Mouse (Mus musculus) neutrophil, adult 5-6 weeks (primary cell): ENCODE results near the gene Ugt1a7c. TPM values are rescaled to one million over a fixed set of nuclear protein-coding genes. Genes with fewer than 3 reads are reported as not detected.
A peak's percentile ranks its signal among the peaks of the same experiment; 100 is the strongest.
"Not testable (repeated sequence)": the region's sequence is repeated elsewhere in the genome, so short reads cannot be mapped to it uniquely, and the experiment has no call there.

ENCODE experiments used
- ATAC-seq: fragments of 151-379, 151-347 bp; 2 replicates; pipeline ENCODE4 v1.8.0; 2017; ENCODE audit warnings: mild to moderate bottlenecking, moderate TSS enrichment; ENCODE audit not compliant: insufficient number of reproducible peaks, poor library complexity, low FRiP score, severe bottlenecking; ENCODE audit errors: extremely low read depth
- total RNA-seq: library from RNA; stranded (forward); fragments of 200-1000 nt; gene quantifications from 2 replicates; pipeline ENCODE4 v1.2.3, GENCODE M21; 2017

The Ugt1a7c gene
- total RNA-seq = 123 TPM in 2 replicates

DNA sequence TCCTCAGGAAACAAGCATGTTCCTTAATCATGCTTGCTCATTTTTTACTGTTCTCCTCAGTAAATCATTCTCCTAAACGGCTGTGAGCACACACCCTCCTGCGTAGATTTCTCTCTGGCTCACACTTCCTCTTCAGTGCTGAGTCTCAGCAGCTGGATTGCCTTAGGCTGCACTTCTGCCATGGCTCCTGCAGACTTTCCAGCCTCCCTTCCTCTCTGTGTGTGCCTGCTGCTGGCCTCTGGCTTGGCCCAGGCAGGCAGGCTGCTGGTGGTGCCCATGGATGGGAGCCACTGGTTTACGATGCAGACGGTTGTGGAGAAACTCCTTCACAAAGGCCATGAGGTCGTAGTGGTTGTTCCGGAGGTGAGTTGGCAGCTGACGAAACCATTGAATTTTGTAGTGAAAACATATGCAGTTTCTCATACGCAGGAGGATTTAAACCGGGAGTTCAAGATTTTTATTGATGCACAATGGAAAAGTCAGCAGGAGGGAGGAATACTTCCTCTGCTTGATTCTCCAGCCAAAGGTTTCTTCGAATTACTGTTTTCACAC, at the start of gene Ugt1a7c:
TSS of gene Ugt1a7c (plus strand) at position 122 of the 552 bp plus-strand sequence.
- ATAC-seq = peak; percentile 52; the same call in 1 of the 2 replicates

DNA sequence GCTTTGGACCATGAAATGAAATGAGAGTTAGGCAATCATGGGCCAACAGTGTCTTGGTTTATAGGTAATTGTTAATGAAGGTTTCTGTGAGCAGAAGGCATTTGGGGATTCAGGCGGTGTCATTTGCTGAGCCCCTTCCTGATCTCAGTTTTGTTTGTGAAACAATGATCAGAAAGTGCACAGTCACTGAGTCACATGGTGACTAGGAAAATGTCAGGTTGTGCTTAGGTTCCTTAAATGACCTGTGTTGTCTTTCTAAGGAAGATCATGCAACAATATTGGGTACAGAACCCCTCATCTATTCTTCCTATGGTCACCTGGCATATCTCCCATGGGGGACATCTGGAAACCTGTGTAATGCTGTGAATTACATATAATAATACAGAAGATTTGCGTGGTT, 47.5 kb upstream of the Ugt1a7c start:
- peak; percentile 53 for ATAC-seq

DNA sequence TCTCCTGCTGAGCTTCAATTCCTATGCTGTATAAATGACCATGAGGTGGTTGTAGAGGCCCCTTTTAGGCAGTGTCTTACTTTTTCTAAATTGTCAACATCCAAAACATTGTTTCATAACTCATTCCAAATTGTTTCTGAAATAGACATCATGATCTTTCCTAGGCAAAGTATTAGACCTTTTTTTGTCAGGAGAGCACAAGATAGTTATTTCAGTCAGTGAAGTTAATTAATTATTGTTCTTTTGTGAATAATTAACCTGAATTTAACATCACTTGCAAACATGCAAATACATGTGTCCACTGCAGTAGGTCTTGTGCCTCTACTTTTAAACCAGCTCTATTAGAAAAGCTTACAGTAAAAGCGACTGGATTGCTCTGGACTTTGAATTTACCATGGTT, 39.8 kb upstream of the Ugt1a7c start, which contains the start of gene Ugt1a10:
TSS of gene Ugt1a10 (plus strand) at position 301 of the 400 bp plus-strand sequence.
- no peak for ATAC-seq

DNA sequence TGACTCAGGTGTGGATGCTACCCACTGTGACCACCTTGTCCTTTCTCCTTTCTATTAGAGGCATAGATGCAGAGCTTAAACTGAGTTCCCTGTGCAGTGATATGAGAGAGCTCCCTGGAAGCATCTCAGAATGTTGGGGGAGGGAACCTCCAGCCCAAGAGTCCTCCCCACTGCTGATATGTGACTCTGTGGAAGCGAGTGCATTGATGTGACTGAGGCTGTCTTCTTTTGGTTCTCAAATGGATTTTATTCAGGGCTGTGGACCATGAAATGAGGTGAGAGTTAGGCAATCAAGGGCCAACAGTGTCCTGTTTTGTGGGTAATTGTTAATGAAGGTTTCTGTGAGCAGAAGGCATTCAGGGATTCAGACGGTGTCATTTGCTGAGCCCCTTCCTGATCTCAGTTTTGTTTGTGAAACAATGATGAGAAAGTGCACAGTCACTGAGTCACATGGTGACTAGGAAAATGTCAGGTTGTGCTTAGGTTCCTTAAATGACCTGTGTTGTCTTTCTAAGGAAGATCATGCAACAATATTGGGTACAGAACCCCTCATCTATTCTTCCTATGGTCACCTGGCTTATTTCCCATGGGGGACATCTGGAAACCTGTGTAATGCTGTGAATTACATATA, 28.3 kb upstream of the Ugt1a7c start:
- peak; percentile 77 for ATAC-seq

DNA sequence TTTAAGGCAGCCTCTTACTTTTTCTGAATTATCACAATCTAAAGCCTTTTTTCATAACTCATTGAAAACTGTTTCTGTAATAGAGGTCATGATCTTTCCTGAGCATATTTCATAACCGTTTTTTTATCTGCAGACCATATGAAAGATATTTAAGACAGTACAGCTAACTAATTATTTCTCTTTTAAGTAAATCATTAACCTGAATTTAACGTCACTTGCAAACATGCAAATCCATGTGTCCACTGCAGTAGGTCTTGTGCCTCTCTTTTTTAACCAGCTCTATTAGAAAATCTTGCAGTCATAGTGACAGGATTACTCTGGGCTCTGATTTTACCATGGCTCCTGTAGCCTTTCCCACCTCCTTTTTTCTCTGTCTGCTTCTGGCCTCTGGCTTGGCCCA, 24.4 kb upstream of the Ugt1a7c start, which contains the start of gene Ugt1a9:
TSS of gene Ugt1a9 (plus strand) at position 306 of the 400 bp plus-strand sequence.
- no peak for ATAC-seq

DNA sequence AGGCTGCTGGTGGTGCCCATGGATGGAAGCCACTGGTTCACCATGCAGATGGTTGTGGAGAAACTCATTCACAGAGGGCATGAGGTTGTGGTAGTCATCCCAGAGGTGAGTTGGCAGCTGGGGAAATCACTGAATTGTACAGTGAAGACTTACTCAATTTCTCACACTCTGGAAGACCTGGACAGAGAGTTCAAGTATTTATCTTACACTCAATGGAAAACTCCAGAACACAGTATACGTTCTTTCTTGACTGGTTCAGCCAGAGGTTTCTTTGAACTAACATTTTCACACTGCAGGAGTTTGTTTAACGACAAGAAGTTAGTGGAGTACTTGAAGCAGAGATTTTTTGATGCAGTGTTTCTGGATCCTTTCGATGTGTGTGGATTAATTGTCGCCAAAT, 24.0 kb upstream of the Ugt1a7c start:
- ATAC-seq = no peak

DNA sequence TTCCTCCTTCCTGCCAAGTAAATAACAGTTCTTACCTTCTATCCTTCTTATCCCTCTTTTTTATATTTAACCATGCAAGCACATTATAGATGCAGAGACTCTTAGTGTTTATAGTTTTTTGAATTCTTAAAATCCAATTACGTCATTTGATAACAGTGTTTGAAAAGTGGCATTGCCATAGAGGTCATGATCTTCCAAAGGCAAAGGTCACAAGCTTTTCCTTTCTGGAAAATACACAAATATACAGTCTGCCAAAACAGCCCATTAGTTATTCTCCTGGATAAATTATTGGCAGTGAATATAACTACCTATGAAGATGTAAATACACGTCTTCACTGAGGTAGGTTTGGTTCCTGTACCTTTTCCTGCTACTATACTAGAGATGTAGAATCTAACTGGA, 20.4 kb upstream of the Ugt1a7c start:
- no peak for ATAC-seq

DNA sequence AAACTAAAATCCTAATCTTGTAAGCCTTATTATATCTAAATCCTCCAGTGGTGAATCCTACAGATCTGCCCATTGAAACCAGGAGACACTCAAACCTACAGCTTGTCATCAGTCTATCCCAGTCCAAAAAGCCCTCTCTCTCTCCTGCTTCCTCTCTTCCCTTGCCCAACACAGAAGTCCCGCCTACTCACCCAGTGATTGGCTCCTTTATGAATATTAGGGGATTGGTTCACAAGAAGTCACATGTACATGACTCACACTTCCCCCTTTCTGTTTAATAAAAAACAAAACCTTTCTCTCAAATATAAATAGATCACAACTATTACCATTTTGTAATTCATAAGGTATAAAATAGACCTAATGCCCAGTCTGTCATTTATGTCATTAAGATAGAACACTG, 17.7 kb upstream of the Ugt1a7c start:
- ATAC-seq = no peak

DNA sequence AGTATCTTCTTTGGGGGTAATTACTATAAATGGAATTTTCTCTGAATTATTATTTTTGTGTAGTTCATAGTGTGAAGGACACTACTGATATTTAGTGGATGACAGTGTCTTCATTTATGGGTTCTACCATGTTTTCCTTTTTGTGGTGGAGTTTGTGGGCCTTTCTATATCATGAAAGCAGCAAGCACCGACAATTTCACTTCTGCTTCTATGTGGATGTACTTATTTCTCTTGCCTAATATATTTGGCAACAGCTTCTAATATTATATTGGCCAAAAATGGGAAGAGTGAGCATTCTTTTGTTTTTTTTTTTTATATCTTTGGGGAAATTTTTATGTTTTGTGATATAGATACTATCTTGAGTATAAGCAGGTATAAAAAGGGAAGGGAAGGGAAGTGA, 13.2 kb upstream of the Ugt1a7c start:
- no peak for ATAC-seq

DNA sequence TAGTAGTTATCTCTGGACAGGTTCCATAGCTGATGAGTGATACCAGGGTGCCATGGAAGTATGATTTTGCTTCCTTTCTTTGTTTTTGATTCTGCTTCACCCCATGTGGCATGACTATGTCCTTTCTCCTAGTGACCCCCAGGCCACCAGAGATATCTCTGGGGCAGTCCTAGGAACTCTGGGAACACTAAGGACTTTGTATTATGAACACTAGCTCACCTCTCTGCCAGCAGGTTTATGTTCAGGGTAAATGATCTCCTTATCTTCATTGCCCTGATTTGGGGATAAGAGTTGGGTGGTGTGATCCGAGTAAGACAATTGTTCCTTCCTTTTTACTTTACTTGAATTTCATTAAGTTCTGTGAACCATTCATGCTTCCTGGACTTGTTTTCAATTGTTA, 8.7 kb upstream of the Ugt1a7c start:
- no peak for ATAC-seq

DNA sequence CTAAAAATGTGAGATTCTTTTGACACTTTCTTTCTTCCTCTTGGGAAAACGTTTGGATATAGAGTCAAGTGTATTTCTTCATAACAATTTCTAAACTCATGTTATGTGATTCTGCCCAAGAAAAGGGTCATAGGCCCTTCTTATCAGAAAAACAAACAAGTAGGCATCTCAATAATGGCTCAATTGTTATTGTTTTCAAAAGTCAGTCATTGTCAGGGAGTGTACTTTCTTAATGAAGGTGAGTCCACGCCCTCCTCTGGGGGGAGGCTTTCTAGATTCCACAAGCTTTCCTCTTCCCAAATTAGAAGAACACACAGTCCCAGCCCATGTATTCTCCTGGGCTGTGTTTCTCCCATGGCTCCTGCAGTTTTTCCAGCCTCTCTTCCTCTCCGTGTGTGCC, 7.3 kb upstream of the Ugt1a7c start, which contains the start of gene Ugt1a8:
TSS of gene Ugt1a8 (plus strand) at position 301 of the 400 bp plus-strand sequence.
- no peak for ATAC-seq

DNA sequence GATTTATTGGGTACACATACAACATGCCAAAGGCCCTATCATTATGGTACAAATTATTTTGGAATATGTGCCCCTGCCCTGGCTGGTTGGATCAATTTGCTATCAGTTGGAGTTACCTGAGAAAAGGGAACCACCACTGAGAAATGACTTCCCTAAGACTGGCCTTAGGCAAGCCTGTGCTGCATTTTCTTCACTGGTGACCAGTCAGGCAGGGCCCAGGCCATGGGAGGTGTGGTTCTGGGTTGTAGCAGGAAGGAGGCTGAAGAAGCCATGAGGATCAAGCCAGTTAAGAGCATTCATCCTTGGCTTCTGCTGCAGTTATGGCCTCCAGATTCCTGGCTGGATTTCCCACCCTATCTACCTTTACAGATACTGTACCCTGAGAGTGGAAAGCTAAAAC, 2.5 kb upstream of the Ugt1a7c start:
- ATAC-seq = peak; percentile 73

DNA sequence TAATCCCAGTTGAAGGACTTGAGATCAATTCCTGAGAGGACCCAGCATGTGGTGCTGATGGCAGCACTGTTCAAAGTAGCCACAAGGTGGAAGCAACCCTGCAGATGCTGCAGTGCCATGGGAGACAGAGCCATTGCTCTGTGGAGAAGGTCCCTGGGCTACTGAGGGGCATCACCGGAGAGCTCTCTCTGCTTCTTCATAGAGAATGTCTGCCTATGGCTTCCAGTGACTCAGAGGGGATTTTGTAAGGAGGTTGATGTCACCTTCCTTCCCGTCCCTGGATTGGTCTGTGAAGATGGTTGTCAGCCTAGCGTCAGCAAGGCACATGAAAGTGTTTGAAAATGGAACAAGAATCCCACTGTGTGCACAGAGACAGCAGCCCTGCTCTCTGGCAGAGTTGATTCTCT, 589 bp upstream of the Ugt1a7c start:
- peak; percentile 61 for ATAC-seq

DNA sequence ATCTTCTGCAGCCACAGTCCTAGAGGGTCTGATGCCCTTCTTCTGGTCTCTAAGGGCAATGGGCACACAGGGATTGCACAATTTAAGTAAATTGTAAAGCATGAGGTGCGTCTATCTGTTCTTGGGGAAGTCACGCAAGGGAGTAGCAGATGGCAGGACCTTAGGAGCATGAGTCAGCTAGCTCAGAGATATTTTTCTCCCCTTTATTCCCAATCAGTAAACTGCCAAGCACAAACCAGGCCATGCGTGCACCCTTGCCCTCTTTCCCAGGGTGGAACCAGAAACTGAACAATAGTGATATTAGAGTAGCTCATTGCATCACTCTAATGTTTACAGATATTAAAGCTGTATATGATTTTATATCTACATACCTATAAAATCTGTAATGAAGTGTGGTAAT, 3.7 kb downstream of the Ugt1a7c start:
- ATAC-seq = not testable (repeated sequence)

DNA sequence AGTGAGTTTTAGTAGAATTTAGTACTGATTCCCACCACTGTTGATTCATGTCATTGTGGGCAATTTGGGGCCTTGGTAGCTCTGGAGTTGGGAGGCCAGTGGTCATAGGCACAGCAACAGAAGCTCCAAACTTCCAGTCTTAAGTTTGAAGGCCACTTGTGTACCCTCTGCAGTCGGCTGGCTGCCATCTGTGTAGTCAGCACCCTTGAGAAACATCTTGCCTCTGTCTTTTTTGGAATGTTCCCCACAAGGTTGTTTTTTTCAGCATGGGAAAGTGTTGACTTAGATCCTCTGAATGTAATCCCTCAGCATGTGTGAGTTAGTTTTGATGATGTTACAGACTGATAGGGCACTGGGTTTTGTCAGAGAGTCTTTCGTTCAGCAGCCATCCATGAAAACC, 4.8 kb downstream of the Ugt1a7c start:
- ATAC-seq = not testable (repeated sequence)

DNA sequence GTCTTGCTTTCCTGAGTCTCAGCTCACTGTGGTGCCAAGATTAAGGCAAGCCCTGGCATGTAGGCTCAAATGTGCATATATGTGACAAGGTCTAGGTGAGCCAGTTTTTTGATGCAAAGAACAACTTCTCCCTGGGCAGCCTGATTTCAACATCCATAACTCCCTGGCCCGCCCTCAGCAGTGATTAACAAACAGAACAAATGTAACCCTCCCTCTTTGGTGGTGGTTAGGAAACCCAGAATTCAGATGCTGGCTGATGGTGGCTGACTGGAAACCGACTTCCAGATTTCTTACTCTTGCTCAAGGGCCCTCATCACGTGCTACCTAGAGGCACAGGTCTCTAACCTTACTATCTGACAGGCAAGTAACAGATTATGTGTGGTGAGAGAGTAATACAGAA, 8.2 kb downstream of the Ugt1a7c start, which contains the start of gene Ugt1a6b:
TSS of gene Ugt1a6b (plus strand) at position 234 of the 400 bp plus-strand sequence.
- peak; percentile 87 for ATAC-seq

DNA sequence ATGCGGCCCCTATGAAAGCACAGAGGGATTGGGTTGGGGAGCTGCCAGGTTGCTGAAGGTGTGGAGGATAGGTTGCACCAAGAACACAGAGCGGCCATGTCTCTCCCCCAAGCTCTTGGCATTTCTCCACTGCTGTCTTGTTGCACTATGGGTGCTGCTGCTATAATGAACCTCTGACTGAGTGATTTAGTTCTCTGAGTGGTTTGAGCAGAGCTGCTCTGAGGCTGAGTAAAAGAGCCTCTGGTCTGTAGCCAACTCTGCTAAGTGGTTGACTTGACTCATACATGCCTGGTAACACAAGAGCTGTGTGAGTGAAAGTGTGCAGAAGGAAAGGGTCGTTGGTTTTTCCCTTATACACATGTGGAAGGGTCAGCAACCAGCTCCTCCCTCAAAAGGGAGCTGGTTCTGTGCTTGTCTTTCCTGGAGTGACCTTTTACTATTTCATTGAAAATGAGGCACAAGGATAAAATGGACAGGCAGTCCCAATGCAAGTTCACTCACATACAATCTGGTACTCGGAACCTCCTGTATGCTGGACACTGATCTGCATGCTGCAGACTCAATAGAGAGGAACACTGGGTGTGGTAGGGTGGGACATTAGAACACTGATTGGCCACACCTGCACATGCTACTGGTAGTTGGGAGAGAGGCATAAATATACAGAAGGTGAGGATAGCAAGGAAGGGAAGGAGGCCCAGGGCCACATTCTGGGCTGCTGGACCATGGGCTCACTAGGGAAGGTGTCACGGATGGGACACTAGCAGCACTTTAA, 9.0 kb downstream of the Ugt1a7c start:
- ATAC-seq = not testable (repeated sequence)

DNA sequence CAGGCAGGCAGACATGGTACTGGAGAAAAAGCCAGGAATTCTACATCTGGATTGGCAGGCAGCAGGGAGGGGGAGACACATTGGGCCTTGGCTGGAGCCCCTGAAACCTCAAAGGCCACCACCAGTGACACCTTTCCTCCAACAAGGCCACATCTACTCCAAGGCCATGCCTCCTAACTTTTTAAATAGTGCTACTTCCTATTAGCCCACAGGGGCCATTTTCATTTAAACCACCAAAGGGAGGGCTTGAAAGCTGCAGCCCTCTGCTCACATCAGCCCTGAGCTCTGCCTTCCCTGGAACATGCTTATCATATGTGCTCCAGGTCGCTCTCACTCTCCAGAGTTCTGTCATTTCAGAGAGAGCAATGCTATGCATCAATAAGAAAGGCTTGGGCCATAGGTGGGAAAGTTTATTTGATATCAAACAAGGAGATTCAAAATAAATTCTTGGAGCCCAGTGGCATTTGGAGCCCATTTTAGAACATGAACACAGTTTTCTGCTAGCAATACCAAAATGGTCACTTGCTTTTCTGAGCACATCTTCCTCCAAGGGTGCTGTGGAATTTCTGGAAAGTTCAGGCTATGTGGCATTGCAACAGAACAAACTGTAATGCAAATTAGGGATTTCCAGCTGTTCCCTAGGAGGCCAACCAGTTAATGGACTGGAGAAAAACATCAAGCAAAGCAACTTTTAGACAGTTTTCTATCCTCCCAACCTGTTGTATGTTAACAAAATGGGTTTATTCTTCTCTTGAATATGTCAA, 10.0 kb downstream of the Ugt1a7c start:
- ATAC-seq = no peak

DNA sequence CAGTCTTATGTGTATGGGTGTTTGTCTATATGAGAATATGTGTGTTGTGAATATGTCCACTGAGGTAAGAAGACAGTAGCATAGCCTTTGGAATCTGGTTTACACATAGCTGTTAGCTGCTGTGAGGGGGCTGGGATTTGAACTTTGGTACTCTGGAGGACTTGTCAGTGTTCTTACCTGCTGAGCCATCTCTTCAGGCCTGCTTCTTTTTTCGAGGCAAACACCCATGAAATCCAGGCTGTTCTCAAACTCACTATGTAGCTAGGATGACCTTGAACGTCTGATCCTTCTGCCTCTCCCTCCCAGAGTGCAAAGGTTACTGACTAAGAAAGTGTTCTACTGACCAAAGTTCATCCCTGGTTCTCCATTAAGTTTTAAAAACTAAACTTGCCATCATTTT, 10.8 kb downstream of the Ugt1a7c start:
- no peak for ATAC-seq
